Mouse (Mus musculus) C2C12 (cell line): ENCODE measurements at regions not wholly inside any gene's neighbourhood (a gene's known extent, or its start where the extent isn't known, plus 50 kb on each side); places are given as distances from the start of the nearest gene placed in this dataset.

Experiments used
- CEBPB ChIP-seq: IDR thresholded peaks from one replicate; pipeline ENCODE4 v1.6.1; 2011; ENCODE audit warnings: low read depth, mild to moderate bottlenecking, control low read depth, moderate library complexity
- CTCF ChIP-seq: IDR thresholded peaks from one replicate; pipeline ENCODE4 v1.5.1; 2011; ENCODE audit not compliant: control insufficient read depth, insufficient read depth, insufficient read length
- MAX ChIP-seq: IDR thresholded peaks from one replicate; pipeline ENCODE4 v1.6.1; 2011; ENCODE audit warnings: mild to moderate bottlenecking, control low read depth
- MYOD1 ChIP-seq: IDR thresholded peaks from one replicate; pipeline ENCODE4 v1.6.1; 2011; ENCODE audit warnings: low read depth; ENCODE audit not compliant: control insufficient read depth, insufficient read length
- MYOG ChIP-seq: IDR thresholded peaks from one replicate; pipeline ENCODE4 v1.6.1; 2011; ENCODE audit not compliant: control insufficient read depth, insufficient read length; ENCODE audit errors: extremely low read depth
- USF1 ChIP-seq: IDR thresholded peaks from one replicate; pipeline ENCODE4 v1.6.1; 2011; ENCODE audit warnings: low read depth, mild to moderate bottlenecking, control low read depth, moderate library complexity

- TF ChIP-seq CTCF (no peak), USF1 (no peak), CEBPB (no peak), MAX (no peak), MYOD1 (no peak), MYOG (no peak)
These were observed 277.8 kb upstream of the Zfp637 start for GRCm38 (mm10) chr6:117563159-117563558.
